Mouse (Mus musculus) right cerebral cortex, postnatal 4 days (tissue): ENCODE measurements around the gene Ctnnd2.
"Not testable (repeated sequence)": the region's sequence is repeated elsewhere in the genome, so short reads cannot be mapped to it uniquely, and the experiment has no call there.

Experiments used
- DNase-seq: peaks from one replicate; pipeline ENCODE4 v3.0.0-alpha.2; 2022

The Ctnnd2 gene

DNA sequence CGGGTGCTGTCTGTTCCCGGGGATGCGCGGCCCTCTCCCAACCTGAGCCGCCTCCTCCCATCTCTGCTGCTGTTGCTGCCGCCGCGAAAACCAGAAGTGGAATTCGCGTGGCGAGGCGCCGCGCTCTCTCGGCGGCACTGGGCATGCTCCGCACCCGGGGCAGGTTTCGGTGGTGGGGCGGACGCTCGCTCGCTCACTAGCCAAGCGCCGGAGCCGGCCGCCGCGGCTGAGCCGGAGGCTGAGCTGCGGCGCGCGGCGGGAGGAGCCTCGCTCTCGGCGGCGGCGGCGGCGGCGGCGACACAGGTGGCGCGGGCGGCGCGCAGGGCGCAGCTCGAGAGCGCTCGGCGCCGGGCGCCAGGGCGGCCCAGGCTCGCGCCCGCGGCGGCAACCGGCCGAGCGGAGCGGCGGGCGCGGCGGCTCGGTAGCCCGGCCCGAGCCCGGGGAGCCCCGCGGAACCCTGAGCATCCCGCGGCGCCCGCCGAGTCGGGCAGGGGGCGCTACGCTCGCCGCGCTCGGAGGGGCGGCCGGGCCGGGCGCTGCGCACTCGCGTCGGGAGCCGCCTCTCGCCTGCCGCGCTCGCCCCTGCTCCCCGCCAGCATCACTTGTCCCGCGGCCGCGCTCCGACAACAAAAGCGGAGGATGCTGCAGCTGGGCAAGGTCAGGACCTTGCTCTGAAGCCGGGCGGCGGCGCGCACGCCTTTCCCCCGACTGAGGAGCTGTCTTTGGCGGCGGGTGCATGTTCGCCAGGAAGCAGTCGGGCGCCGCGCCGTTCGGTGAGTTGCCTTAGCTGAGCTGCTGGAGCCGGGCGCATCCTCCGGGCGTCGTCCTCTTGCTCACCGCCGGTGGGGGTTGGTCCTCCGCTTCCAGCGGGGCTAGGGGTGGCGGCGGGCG, at the start of gene Ctnnd2:
Gene Ctnnd2, plus strand, starts transcription at position 203 of the 891 bp plus-strand sequence.
- peak; percentile 83 for DNase-seq

DNA sequence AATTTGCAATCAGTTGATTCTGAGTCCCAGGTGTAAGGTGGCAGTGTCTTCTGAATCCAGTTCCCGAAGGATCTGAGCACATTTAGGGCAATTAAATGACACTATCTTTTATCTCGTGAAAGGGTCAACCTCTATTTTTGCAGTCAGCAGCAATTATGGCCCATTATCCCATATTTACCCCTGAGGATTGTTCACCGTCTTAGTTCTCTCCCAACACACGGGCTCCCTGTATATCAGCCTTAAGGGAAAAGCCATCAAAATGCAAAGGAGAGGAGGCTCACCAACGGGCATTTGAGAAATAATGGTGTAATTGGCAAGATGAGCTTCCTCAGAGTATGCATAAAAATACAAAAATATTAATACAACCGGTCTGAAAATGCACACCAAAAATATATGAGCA, 41.7 kb upstream of the Ctnnd2 start:
- DNase-seq = no peak

DNA sequence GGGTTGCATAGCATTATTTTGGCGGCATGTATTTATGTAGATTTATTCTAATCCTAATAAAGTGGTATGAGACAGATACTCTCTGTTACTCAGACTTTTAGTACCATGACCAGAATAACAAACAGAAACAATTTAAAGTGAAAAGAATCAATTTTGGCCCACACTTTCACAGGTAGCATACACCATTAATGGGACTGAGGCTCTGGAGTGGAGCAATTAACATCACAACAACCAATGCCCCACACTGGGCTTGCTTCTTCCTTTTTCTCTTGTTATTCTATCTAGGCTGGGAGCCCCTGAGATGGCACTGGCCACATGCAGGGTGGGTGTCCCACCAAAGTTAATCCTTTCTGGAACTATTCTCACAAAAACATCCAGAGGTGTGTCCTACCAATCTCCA, 32.8 kb upstream of the Ctnnd2 start:
- not testable (repeated sequence) for DNase-seq

DNA sequence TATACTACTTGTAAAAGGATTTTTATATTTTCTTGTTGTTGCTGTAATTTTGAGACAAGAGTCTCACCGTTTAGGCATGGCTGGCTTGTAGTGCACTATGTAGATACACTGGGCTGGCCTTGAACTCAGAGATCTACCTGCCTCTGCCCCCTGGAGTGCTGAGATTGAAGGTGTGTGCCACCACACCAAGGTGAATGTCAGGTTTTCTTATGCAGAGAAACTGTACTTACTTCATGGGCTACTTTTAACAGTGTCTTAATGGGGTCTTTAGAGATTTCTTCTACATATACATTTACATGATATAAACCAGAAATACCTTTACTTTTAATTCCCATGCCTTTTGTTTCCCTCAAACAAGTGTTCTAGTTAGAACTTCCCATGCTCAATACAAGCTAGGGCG, 27.0 kb upstream of the Ctnnd2 start:
- DNase-seq = no peak

DNA sequence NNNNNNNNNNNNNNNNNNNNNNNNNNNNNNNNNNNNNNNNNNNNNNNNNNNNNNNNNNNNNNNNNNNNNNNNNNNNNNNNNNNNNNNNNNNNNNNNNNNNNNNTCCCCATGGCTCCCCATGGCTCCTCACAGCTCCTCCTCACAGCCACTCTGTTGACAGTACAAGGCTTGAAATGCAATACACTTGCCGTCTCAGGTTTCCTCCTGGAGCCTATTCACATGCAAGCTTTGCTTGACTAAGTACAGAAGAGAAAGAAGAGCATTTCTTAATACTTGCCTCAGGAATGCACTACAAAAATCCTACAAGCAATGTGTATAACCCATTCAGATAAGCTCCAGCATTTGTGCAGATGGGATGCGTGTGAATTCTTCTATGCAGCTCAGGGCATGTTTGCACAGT, 20.2 kb upstream of the Ctnnd2 start:
- no peak for DNase-seq

DNA sequence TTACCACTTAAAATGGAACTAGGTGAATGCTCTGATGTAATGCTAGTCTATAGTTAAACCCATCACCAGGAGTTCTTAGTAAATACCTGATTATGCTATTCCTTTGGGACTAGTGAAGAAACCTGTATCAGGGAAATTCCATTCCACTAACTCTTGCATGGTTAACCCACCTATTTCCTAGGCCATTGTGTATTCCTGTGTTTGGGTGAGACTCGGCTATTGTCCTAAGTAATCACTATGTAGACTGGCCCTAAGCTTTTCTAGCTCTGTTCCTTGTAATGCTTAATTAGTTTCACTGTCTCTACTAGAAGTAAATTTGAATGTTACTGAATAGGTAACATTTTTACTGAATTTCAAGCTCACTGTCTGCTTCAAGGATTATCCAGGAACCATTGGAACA, 14.4 kb upstream of the Ctnnd2 start:
- DNase-seq = no peak

DNA sequence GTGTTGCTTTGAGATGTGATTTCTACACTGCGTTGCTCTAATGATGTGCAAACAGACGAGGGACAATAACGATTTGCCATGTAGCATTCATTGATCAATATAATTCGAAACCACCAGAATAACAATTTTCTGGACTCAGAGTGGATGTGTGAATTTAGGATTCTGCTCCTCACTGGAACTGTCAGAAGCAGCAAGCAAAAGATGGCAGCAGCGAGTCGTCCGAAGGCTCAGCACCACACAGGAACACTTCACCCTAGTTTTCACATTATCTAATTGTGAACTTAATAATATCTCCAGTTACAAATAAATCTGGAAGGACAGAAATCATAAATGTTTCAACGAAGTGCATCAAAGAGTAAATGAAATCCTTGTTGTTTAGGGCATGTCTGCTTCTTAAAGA, 2.4 kb upstream of the Ctnnd2 start:
- peak; percentile 15 for DNase-seq

DNA sequence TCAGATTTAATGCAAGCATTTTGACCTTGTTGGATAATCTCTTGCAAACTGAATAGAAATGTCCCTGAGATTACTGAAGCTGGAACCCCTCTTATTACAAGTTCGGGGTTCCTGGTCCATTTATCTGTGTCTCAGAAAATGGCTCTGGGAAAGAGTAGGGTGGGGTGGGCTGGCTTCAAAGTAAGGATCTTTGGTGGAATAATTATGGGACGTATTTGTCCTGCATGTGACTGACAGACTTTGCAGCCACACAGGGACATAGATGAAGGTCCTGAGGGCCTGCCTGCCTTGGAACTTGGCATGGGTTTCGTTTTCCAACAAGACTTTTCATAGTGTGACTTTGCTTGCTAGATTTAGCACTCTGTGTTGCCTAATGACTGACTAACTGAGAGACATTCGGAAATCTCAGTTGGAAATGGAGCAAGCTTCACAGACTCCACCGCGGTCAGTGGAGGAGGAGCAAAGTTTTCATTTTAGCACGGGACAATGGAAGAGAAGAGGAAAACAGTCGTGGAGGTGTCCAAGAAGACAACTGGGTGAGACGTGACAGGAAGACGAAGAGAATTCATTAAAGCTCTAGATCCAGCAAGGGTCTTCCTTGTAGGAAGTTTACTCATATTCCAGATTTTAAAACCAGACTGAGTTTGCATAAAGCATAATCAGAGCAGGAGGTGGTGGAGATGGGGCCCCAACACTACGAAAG, 749 bp upstream of the Ctnnd2 start:
- DNase-seq = no peak

DNA sequence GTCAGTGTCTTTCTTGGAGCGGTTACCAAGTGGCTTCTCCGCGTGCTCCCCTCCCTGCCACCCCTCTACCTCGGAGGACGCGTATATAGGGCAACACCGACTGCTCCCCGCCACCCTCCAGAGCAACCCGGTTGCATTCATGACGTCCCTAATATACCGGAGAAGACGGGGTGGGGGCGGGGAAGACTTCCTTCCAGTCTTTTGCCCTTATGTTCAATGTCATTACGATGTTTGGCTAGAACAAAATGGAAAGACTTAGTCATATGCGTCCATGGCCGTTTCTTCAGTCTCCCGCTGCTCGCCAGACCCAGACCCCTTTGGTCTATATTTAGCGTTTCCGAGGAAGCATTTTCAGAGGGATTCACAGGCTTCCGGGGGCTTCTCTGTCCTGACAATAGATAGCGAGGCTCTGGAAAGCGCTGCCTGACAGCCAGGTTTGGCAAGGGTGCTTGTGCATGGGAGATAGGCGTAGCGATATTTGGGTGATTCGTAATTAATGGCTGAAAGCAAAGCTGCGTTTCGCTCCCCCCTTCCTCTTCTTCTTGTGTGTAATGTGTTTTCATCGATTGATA, 1.1 kb downstream of the Ctnnd2 start:
- DNase-seq = peak; percentile 69

DNA sequence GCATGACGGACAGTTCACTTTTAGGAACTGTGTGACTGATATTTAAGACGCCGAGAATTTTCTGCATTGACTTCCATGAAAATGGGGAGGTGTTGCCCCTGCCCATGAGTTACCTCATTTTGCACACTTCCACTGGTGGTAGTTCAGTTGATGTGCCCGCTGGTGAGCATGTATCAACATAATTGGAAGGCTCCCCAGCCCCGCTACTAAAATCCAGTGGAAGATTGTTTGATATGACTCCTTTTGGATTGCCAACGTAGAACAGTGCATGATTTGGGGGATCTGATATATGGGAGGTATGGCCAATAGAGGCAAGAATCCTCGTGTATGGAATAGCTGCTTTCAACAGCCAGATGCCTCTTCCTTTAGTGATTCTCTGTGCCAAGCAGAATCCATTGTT, 1.9 kb downstream of the Ctnnd2 start:
- DNase-seq = peak; percentile 8

DNA sequence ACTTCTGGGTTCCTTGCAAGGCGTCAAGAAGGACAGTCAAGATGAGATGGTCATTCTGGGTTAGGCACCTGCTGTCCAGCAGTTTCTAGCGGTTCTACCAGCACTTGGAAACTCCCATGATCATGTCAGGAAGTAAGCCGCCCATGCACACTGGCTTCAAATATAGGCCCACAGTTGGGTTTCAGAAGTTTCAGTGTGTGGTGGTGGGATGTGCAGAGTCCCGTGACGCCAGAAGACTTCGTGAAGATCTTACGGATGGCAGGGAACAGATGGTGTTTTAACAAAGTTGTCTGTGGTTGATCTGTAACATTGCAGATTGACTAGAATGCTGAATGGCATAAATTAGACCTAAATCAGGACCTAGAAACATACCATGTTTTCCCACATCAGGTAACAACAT, 11.6 kb downstream of the Ctnnd2 start:
- no peak for DNase-seq

DNA sequence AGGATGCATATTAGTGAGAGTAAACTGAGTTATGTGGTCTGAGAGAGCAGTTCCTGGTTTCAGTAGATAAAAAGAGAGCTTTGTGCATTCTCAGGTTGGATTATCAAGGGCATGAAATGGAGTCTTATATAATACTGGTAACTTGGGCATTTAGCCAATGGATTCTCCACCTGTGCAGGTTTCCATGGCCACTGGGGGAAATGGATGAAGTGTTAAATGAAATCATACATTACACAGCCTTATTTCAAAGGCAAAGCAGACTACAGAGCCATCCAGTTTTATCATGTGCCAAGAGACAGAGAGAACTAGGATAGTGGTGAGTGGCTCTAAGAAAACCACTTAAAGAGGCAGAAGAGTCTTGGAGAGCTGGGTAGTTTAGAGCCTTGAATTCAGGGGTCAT, 18.5 kb downstream of the Ctnnd2 start:
- DNase-seq = no peak

DNA sequence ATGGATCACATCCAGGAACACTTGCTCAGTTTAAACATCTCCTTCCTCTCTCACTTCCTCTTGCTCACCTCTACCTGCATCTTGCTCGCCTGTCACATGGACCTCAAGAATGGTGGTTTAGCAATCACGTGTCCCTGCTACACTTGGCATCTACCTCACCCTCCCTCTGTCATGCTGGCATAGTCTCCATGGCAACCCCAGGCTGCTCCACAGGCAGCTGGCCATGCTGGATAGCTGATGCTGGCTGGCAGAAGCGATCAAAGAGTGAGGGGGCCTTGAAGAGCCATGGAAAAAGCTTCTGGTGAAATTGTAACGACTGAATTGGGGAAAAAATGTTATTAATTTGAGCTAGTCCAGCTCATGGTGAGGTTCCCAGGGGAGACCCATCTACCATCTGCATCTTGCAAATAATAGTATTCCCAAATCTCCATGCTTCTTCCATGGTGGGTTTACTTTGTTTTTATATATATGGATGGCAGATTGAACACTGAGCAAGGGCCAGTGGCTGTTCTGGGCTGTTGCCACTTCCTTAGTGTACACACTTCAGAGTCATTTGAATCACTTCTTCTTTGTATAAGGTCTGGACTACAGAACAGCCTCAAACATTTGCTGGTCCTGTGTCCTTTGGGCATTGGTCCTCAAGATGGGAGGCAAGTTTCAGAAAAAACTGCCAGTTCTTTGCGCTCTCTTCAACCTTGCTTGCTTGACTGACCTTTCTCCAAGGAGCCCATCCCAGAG, 19.7 kb downstream of the Ctnnd2 start:
- peak; percentile 52 for DNase-seq

DNA sequence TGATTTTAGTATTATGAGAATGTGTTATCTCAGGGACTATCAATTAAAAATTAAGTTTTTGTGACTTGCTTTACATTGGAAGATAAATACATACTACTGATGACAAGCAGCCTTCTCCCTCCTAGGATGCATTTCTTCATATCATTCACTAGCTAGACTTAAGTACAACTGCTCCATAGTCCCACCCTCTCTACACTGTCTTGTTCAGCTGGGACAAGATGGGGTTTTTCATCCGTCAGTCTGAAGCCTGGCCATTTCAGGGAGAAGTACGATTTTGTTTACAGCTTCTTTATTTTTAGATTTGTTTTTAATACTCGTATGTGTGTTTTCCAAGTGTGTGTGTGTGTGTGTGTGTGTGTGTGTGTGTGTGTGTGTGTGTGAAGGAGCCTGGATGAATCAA, 26.0 kb downstream of the Ctnnd2 start:
- DNase-seq = no peak

DNA sequence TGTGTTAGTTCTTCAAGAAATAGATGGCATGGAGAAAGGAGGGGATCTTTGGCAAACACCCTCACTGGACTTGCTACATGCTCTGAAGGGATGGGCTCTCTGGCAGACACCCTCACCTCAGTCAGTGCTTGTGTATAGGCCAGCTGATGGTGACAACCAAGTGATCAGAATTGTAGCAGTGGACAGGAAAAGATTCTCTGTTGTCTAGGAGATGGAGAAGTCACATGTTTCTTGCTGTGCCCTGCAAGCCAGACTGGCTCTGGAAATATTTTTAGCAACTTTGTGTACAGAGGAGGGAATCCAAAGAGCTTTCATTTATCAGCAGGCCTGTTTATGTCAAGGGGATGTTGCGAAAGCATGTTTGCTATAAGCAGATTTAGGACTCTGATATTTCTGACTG, 27.4 kb downstream of the Ctnnd2 start:
- DNase-seq = no peak

DNA sequence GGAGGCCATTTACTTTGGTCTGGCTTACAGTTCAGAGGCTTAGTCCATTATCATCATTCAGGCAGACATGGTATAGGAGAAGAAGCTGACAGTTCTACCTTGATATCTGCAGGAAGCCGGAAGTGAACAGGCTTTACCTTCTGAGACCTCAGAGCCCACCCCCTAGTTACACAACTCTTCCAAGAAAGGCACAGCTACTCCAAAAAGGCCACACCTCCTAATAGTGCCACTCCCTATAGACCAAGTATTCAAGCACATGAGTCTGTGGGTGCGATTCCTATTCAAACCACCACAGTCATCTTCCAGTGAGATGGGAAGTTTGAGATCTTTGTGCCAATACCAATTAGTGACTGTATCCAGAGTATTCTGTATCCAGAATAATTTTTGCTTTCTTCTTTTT, 28.8 kb downstream of the Ctnnd2 start:
- no peak for DNase-seq

DNA sequence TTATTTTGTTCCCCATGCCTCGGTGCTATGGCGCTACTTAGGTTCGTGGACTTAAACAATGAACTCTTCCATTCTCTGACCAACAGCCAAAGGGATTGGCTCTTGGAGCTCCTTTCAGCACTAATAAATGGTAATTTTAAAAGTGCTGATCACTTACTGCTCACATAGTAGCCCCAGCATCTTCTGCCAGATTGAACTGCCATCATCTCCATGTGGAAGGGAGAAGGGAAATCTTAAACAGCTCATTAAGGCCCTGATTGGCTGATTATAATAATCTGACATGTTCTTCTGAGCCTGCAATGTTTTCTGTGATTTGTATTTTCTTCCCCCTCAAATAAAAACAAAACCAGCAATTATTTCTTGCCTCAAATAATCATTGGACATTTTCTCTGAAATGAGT, 29.2 kb downstream of the Ctnnd2 start:
- no peak for DNase-seq

DNA sequence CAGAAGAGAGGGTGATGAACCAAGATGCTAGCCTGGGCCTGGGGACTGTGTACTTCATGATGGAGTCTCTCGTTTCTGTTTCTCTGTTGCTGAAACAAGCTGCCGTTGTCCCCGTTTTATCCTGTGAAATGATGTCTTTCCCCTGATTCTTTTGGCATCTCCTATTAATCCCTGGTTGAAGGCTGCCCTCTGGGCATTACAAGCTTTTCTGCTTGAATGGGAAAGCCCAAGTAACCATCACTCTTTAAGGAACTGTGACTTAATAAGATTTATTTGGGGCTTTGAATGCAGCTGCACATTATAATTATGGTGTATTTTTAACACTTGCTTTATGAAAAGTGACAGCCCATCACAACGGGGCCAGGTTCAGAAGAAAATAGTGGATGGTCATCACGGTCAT, 40.4 kb downstream of the Ctnnd2 start:
- no peak for DNase-seq

DNA sequence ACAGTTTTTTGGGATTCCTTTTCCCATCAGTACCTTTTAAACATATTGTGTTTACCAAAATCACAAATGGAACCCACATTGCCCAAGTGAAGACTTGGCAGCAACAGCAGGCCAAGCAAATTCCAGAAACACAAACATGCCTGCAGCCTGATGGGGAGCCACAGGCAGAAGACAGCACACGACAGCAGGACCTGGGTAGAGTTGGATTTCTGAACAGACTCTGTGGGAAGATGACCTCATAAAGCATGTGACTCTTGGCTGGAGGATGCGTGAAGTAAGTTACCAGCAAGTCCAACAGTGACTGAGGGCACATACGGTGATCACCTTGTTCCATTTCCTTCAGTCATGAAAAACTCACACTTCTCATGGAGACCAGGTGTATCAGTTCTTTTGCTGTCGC, 43.5 kb downstream of the Ctnnd2 start:
- no peak for DNase-seq

DNA sequence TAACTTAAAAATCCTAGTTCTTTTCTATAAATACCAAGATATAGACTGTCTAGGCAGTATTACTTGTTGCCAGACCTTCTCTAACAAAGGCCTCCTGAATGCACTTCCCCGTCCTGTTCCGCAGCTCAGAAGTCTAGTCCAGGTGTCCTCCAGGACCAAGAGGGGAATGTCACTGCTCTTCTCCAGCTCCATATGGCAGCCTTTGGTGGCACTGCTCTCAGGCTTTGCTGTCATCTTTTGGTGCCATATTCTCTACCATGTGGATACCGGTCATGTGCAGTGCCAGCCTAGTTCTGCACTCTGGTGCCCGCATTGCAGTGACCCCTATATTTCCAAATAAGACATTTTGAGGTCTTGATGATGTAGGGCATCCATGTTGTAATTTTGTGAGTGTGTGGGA, 56.7 kb downstream of the Ctnnd2 start:
- DNase-seq = no peak

DNA sequence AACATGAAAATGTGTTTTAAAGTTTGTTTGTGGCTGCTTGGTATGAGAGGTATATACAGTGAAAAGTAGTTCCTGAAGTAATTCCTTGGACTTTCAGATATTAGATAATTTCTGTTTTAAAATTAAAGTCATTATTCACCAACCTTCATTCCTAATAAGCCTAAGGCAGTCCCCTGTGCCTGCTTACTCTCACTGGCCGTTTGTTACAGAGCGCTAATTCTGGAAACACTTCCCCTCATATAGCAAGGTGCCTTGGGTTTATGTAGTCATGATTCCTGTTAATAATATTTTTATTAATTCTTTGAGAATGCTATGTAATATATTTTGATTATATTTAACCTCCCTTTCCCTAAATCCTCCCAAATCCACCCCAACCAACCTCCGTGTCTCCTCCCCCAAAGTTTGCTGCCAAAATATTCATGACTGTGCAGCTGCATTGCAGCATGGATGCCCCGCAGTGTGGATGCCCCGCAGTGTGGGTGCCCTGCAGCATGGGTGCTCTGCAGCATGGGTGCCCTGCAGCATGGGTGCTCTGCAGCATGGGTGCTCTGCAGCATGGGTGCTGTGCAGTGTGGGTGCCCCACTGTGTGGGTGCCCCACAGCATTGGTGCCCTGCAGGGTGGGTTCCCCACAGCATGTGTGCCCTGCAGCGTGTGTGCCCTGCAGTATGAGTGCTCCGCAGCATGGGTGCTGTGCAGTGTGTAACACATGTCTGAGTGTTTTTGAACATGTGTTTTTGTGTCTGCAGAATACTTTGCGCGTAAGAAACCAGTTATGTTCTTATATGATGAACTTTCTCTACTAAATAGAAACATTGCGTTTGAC, 63.0 kb downstream of the Ctnnd2 start:
- DNase-seq = no peak

DNA sequence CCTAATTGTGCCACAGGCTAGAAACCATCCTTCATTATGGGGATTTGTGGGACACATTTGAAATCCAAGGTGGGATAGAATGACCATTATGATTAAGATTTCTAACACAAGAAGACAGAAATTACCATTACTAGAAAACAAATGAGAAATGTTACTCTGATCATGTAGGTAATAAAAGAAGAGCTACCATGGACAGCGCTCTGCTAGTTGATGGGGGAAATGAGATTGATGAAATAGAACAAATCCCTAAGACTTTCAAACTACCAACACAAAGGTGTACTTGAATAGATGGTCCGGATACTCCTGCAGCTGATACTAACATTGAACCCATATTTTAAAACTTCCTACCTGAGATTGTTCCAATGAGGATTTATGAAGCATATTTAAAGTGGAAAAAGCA, 68.5 kb downstream of the Ctnnd2 start:
- DNase-seq = no peak
